Mouse (Mus musculus): Measurements from ENCODE around the gene Cox5b. TPM values are rescaled to one million over a fixed set of nuclear protein-coding genes. Genes with fewer than 3 reads are reported as not detected.

The Cox5b gene
- polyA plus RNA-seq (2014; fragmentation: Nextera tagmentation; extraction: Ambion mirVana): 659 and 772 TPM in 2 replicates

- Histone ChIP-seq H3K27ac (ENCODE audit: low read depth, low read length) (peak within 1 kb of the TSS; percentile 59), H3K9me3 (ENCODE audit: control insufficient read depth, low read length) (no peaks in the 10 kb centered on the region), H3K4me3 (ENCODE audit: low read length) (peak within 1 kb of the TSS; percentile 95), H3K4me1 (ENCODE audit: control insufficient read depth, insufficient read depth, low read length) (peaks cover 8% of the 10 kb centered on the region), H3K4me2 (replicated peaks; ENCODE audit: low read depth, low read length) (peak within 1 kb of the TSS; percentile 81), H3K36me3 (ENCODE audit: control insufficient read depth, insufficient read depth, low read length) (peaks cover 26% of the 10 kb centered on the region), H3K27me3 (ENCODE audit: control insufficient read depth, insufficient read depth, low read length) (no peaks in the 10 kb centered on the region), H3K9ac (ENCODE audit: low read depth, low read length) (peak within 1 kb of the TSS; percentile 87)
- ATAC-seq (ENCODE audit: low FRiP score, low TSS enrichment): peak; percentile 94
- under 1% methylated on average over 65 of the region's 68 CpGs for WGBS
Measured at GRCm38 (mm10) chr1:36691271-36692155, at the start of gene Cox5b. TSS of gene Cox5b (plus strand) at chr1:36691449.

- Histone ChIP-seq H3K27ac (ENCODE audit: low read depth, low read length) (no peak overlapping the region), H3K9ac (ENCODE audit: low read depth, low read length) (no peak overlapping the region), H3K36me3 (ENCODE audit: control insufficient read depth, insufficient read depth, low read length) (no peaks in the 10 kb centered on the region), H3K4me1 (ENCODE audit: control insufficient read depth, insufficient read depth, low read length) (no peaks in the 10 kb centered on the region), H3K27me3 (ENCODE audit: control insufficient read depth, insufficient read depth, low read length) (no peaks in the 10 kb centered on the region), H3K4me2 (replicated peaks; ENCODE audit: low read depth, low read length) (no peak overlapping the region), H3K9me3 (ENCODE audit: control insufficient read depth, low read length) (no peaks in the 10 kb centered on the region), H3K4me3 (ENCODE audit: low read length) (no peak overlapping the region)
- 89% methylated on average over 7 of the region's 7 CpGs for WGBS
- no peak for ATAC-seq (ENCODE audit: low FRiP score, low TSS enrichment)
Measured at GRCm38 (mm10) chr1:36643957-36644614, 47.2 kb upstream of the Cox5b start.

GRCm38 (mm10) chr1:36644615-36645007 is 46.6 kb upstream of the Cox5b start:
- no peaks in the 10 kb centered on the region for H3K27me3 ChIP-seq (ENCODE audit: control insufficient read depth, insufficient read depth, low read length)
- H3K4me2 ChIP-seq (replicated peaks; ENCODE audit: low read depth, low read length): no peak overlapping the region
- ATAC-seq (ENCODE audit: low FRiP score, low TSS enrichment): no peak
- 87% methylated on average over 9 of the region's 9 CpGs for WGBS
- H3K9ac ChIP-seq (ENCODE audit: low read depth, low read length): no peak overlapping the region
- no peaks in the 10 kb centered on the region for H3K4me1 ChIP-seq (ENCODE audit: control insufficient read depth, insufficient read depth, low read length)
- H3K27ac ChIP-seq (ENCODE audit: low read depth, low read length): no peak overlapping the region
- H3K4me3 ChIP-seq (ENCODE audit: low read length): no peak overlapping the region
- H3K9me3 ChIP-seq (ENCODE audit: control insufficient read depth, low read length): no peaks in the 10 kb centered on the region
- H3K36me3 ChIP-seq (ENCODE audit: control insufficient read depth, insufficient read depth, low read length): no peaks in the 10 kb centered on the region

GRCm38 (mm10) chr1:36646285-36646684 is 45.0 kb upstream of the Cox5b start:
- H3K27ac ChIP-seq (ENCODE audit: low read depth, low read length): no peak overlapping the region

GRCm38 (mm10) chr1:36647631-36648030 is 43.6 kb upstream of the Cox5b start:
- no peak overlapping the region for H3K4me2 ChIP-seq (replicated peaks; ENCODE audit: low read depth, low read length)
- H3K27ac ChIP-seq (ENCODE audit: low read depth, low read length): no peak overlapping the region
- no peaks in the 10 kb centered on the region for H3K27me3 ChIP-seq (ENCODE audit: control insufficient read depth, insufficient read depth, low read length)
- H3K4me3 ChIP-seq (ENCODE audit: low read length): no peak overlapping the region
- no peak overlapping the region for H3K9ac ChIP-seq (ENCODE audit: low read depth, low read length)
- no peaks in the 10 kb centered on the region for H3K9me3 ChIP-seq (ENCODE audit: control insufficient read depth, low read length)
- ATAC-seq (ENCODE audit: low FRiP score, low TSS enrichment): no peak
- H3K4me1 ChIP-seq (ENCODE audit: control insufficient read depth, insufficient read depth, low read length): no peaks in the 10 kb centered on the region
- WGBS: 55% methylated on average over 5 of the region's 5 CpGs
- H3K36me3 ChIP-seq (ENCODE audit: control insufficient read depth, insufficient read depth, low read length): no peaks in the 10 kb centered on the region

More at GRCm38 (mm10) chr1:36646285-36646684, 45.0 kb upstream of the Cox5b start:
- H3K4me2 ChIP-seq (replicated peaks; ENCODE audit: low read depth, low read length): no peak overlapping the region
- 87% methylated on average over 3 of the region's 3 CpGs for WGBS
- H3K36me3 ChIP-seq (ENCODE audit: control insufficient read depth, insufficient read depth, low read length): no peaks in the 10 kb centered on the region
- no peaks in the 10 kb centered on the region for H3K4me1 ChIP-seq (ENCODE audit: control insufficient read depth, insufficient read depth, low read length)
- no peak overlapping the region for H3K4me3 ChIP-seq (ENCODE audit: low read length)
- no peaks in the 10 kb centered on the region for H3K9me3 ChIP-seq (ENCODE audit: control insufficient read depth, low read length)
- H3K27me3 ChIP-seq (ENCODE audit: control insufficient read depth, insufficient read depth, low read length): no peaks in the 10 kb centered on the region
- ATAC-seq (ENCODE audit: low FRiP score, low TSS enrichment): no peak
- no peak overlapping the region for H3K9ac ChIP-seq (ENCODE audit: low read depth, low read length)

GRCm38 (mm10) chr1:36655039-36655438 is 36.2 kb upstream of the Cox5b start:
- no peak overlapping the region for H3K4me2 ChIP-seq (replicated peaks; ENCODE audit: low read depth, low read length)

GRCm38 (mm10) chr1:36656233-36656632 is 35.0 kb upstream of the Cox5b start:
- no peak for ATAC-seq (ENCODE audit: low FRiP score, low TSS enrichment)
- H3K36me3 ChIP-seq (ENCODE audit: control insufficient read depth, insufficient read depth, low read length): no peaks in the 10 kb centered on the region
- H3K9me3 ChIP-seq (ENCODE audit: control insufficient read depth, low read length): no peaks in the 10 kb centered on the region
- no peak overlapping the region for H3K4me3 ChIP-seq (ENCODE audit: low read length)
- H3K27me3 ChIP-seq (ENCODE audit: control insufficient read depth, insufficient read depth, low read length): no peaks in the 10 kb centered on the region
- no peaks in the 10 kb centered on the region for H3K4me1 ChIP-seq (ENCODE audit: control insufficient read depth, insufficient read depth, low read length)
- no peak overlapping the region for H3K4me2 ChIP-seq (replicated peaks; ENCODE audit: low read depth, low read length)
- no peak overlapping the region for H3K27ac ChIP-seq (ENCODE audit: low read depth, low read length)
- no peak overlapping the region for H3K9ac ChIP-seq (ENCODE audit: low read depth, low read length)
- WGBS: 89% methylated on average over 3 of the region's 3 CpGs

More at GRCm38 (mm10) chr1:36655039-36655438, 36.2 kb upstream of the Cox5b start:
- H3K36me3 ChIP-seq (ENCODE audit: control insufficient read depth, insufficient read depth, low read length): no peaks in the 10 kb centered on the region
- no peak for ATAC-seq (ENCODE audit: low FRiP score, low TSS enrichment)
- H3K4me3 ChIP-seq (ENCODE audit: low read length): no peak overlapping the region
- WGBS: 90% methylated on average over 5 of the region's 5 CpGs
- H3K4me1 ChIP-seq (ENCODE audit: control insufficient read depth, insufficient read depth, low read length): no peaks in the 10 kb centered on the region
- H3K9me3 ChIP-seq (ENCODE audit: control insufficient read depth, low read length): no peaks in the 10 kb centered on the region
- H3K27ac ChIP-seq (ENCODE audit: low read depth, low read length): no peak overlapping the region
- H3K9ac ChIP-seq (ENCODE audit: low read depth, low read length): no peak overlapping the region
- no peaks in the 10 kb centered on the region for H3K27me3 ChIP-seq (ENCODE audit: control insufficient read depth, insufficient read depth, low read length)

- H3K4me2 ChIP-seq (replicated peaks; ENCODE audit: low read depth, low read length): no peak overlapping the region
- H3K9me3 ChIP-seq (ENCODE audit: control insufficient read depth, low read length): no peaks in the 10 kb centered on the region
- H3K4me1 ChIP-seq (ENCODE audit: control insufficient read depth, insufficient read depth, low read length): no peaks in the 10 kb centered on the region
- no peaks in the 10 kb centered on the region for H3K27me3 ChIP-seq (ENCODE audit: control insufficient read depth, insufficient read depth, low read length)
- no peak overlapping the region for H3K4me3 ChIP-seq (ENCODE audit: low read length)
- no peak overlapping the region for H3K27ac ChIP-seq (ENCODE audit: low read depth, low read length)
- H3K36me3 ChIP-seq (ENCODE audit: control insufficient read depth, insufficient read depth, low read length): no peaks in the 10 kb centered on the region
- 83% methylated on average over 4 of the region's 4 CpGs for WGBS
- H3K9ac ChIP-seq (ENCODE audit: low read depth, low read length): no peak overlapping the region
- no peak for ATAC-seq (ENCODE audit: low FRiP score, low TSS enrichment)
Measured at GRCm38 (mm10) chr1:36657658-36658415, 33.4 kb upstream of the Cox5b start.
